Mouse (Mus musculus) yolk sac, embryonic 10.5 days (tissue): ENCODE data around the gene Nlrp4a.
"Not testable (repeated sequence)": the region's sequence is repeated elsewhere in the genome, so short reads cannot be mapped to it uniquely, and the experiment has no call there.

Experiments
- DNase-seq: peaks from one replicate; pipeline ENCODE4 v3.0.0-alpha.2; 2017; ENCODE audit warnings: low spot score

The Nlrp4a gene

GRCm38 (mm10) chr7:26434813-26435212, at the start of gene Nlrp4a:
Gene Nlrp4a, plus strand, starts transcription at chr7:26435113.
- no peak for DNase-seq

- not testable (repeated sequence) for DNase-seq
Measured at GRCm38 (mm10) chr7:26386691-26387090, 48.2 kb upstream of the Nlrp4a start.

GRCm38 (mm10) chr7:26391137-26391536, 43.8 kb upstream of the Nlrp4a start:
- DNase-seq, result not testable (repeated sequence)

- DNase-seq, result not testable (repeated sequence)
Measured at GRCm38 (mm10) chr7:26391811-26392210, 43.1 kb upstream of the Nlrp4a start.

- not testable (repeated sequence) for DNase-seq
Measured at GRCm38 (mm10) chr7:26403600-26403999, 31.3 kb upstream of the Nlrp4a start, which contains the start of gene Nlrp9c. Gene Nlrp9c, minus strand, starts transcription at chr7:26403700.

GRCm38 (mm10) chr7:26476690-26477089, 41.8 kb downstream of the Nlrp4a start:
- DNase-seq, result no peak

- DNase-seq, result not testable (repeated sequence)
Measured at GRCm38 (mm10) chr7:26489514-26489913, 54.6 kb downstream of the Nlrp4a start.
